Mouse (Mus musculus) ES-E14 (cell line): ENCODE results near the gene Pak4.

Experiments
- ZC3H11A ChIP-seq: IDR thresholded peaks from 2 replicates; pipeline ENCODE4 v1.6.1; 2012; ENCODE audit warnings: low read depth, mild to moderate bottlenecking, inconsistent platforms, low read length, borderline replicate concordance
- ZNF384 ChIP-seq: IDR thresholded peaks from 2 replicates; pipeline ENCODE4 v1.6.1; 2012; ENCODE audit warnings: low read depth, low read length, inconsistent platforms

GRCm38 (mm10) chr7:28593206-28594111 lies 4.5 kb downstream of the Pak4 start:
- TF ChIP-seq ZC3H11A (no peak), ZNF384 (no peak)
